Mouse (Mus musculus): ENCODE measurements around the gene Fars2.

- TF ChIP-seq CTCF (IDR thresholded peaks at IDR 0.05; ENCODE audit: low read depth), result no peak
- TF ChIP-seq EP300 (IDR thresholded peaks at IDR 0.05; ENCODE audit: low read depth), result no peak
These were observed 46.2 kb downstream of the Fars2 start for GRCm38 (mm10) chr13:36163411-36163810.

Data from heart, postnatal 0 days (tissue).